In genomic region chr11:63264432-63265061, GRCm38 (mm10) we compare ENCODE assay signal across 8 mouse cellular contexts.
DNase-seq lines count a peak whose midpoint lies in the region; ATAC-seq and TF ChIP-seq lines count a peak whose summit lies in the region.

No protein-coding gene starts in this region.

- no peak overlapping the region for H3K4me2 ChIP-seq in forebrain, embryonic 14.5 days (ENCODE audit: low read length)
- H3K4me2 ChIP-seq in forebrain, embryonic 12.5 days: no peak overlapping the region

- 45% methylated on average over 9 of the region's 9 CpGs for WGBS in forebrain, embryonic 14.5 days
- WGBS in forebrain, embryonic 12.5 days: 48% methylated on average over 9 of the region's 9 CpGs
- WGBS in bone marrow, adult 2 months: 16% methylated on average over 9 of the region's 9 CpGs

- no peak for TF ChIP-seq POLR2A in bone marrow, adult 2 months (IDR thresholded peaks at IDR 0.05; ENCODE audit: borderline replicate concordance, control insufficient read depth, low read depth, low read length)

- TF ChIP-seq CTCF in bone marrow, adult 2 months (IDR thresholded peaks at IDR 0.05; ENCODE audit: control insufficient read depth, insufficient read depth, low read length): peak; percentile 20; the same call in 1 of the 2 replicates

- no peak overlapping the region for H3K27ac ChIP-seq in forebrain, embryonic 14.5 days (ENCODE audit: low read depth, low read length)
- H3K27ac ChIP-seq in forebrain, embryonic 12.5 days: no peak overlapping the region
- no peak overlapping the region for H3K27ac ChIP-seq in bone marrow, adult 2 months (ENCODE audit: control insufficient read depth, insufficient read depth, low read depth, low read length, poor library complexity)

- ATAC-seq in forebrain, embryonic 14.5 days: no peak
- no peak for ATAC-seq in forebrain, embryonic 12.5 days (ENCODE audit: low FRiP score)

- H3K27me3 ChIP-seq in forebrain, embryonic 14.5 days (replicated peaks; ENCODE audit: control insufficient read depth, insufficient read depth, low read length): no peaks in the 10 kb centered on the region
- 0 out of 2 replicates have a peak, but pooled peaks cover 3% of the 10 kb centered on the region for H3K27me3 ChIP-seq in forebrain, embryonic 12.5 days

- H3K9me3 ChIP-seq in forebrain, embryonic 14.5 days (replicated peaks; ENCODE audit: control insufficient read depth, low read length): no peaks in the 10 kb centered on the region
- no peaks in the 10 kb centered on the region for H3K9me3 ChIP-seq in forebrain, embryonic 12.5 days

- peak; percentile 34 for DNase-seq in forebrain, embryonic 14.5 days (ENCODE audit: low spot score)
- DNase-seq in 3T3-L1 (ENCODE audit: low read depth, low spot score): peak; percentile 67
- peak; percentile 21 for DNase-seq in induced T-regulatory cell, adult 2 months (ENCODE audit: low read depth)
- peak; percentile 19 for DNase-seq in lung, postnatal 14 days
- no peak for DNase-seq in c-Kit-positive CD71-positive TER-119-positive erythroid progenitor cells, embryonic 14.5 days (ENCODE audit: low spot score)
- no peak for DNase-seq in cerebellum, postnatal 36 days

- H3K4me3 ChIP-seq in forebrain, embryonic 14.5 days (ENCODE audit: low read depth, low read length): no peak overlapping the region
- no peak overlapping the region for H3K4me3 ChIP-seq in forebrain, embryonic 12.5 days (replicated peaks)
- H3K4me3 ChIP-seq in bone marrow, adult 2 months (replicated peaks; ENCODE audit: control insufficient read depth, low read depth, low read length): no peak overlapping the region

- no peaks in the 10 kb centered on the region for H3K4me1 ChIP-seq in forebrain, embryonic 14.5 days (ENCODE audit: control insufficient read depth, insufficient read depth, low read length)
- peaks cover 7% of the 10 kb centered on the region for H3K4me1 ChIP-seq in forebrain, embryonic 12.5 days
- H3K4me1 ChIP-seq in bone marrow, adult 2 months (ENCODE audit: control insufficient read depth, insufficient read depth, low read length): no peaks in the 10 kb centered on the region

- no peak overlapping the region for H3K9ac ChIP-seq in forebrain, embryonic 14.5 days (ENCODE audit: low read length)
- H3K9ac ChIP-seq in forebrain, embryonic 12.5 days: no peak overlapping the region

- no peaks in the 10 kb centered on the region for H3K36me3 ChIP-seq in forebrain, embryonic 14.5 days (ENCODE audit: control insufficient read depth, insufficient read depth, low read length)
- H3K36me3 ChIP-seq in forebrain, embryonic 12.5 days (replicated peaks): no peaks in the 10 kb centered on the region

Comparison
In these comparisons a context has a peak if more than half of its experiments do, and no peak if none do; other contexts are left out.
1. DNase-seq: peak in forebrain, embryonic 14.5 days (single experiment), 3T3-L1 (single experiment), induced T-regulatory cell, adult 2 months (single experiment) and lung, postnatal 14 days (single experiment); none in c-Kit-positive CD71-positive TER-119-positive erythroid progenitor cells, embryonic 14.5 days (single experiment) and cerebellum, postnatal 36 days (0 of 2).